Mouse (Mus musculus) forelimb bud, embryonic 11.5 days (tissue): ENCODE measurements around the gene Shkbp1.
A peak's percentile ranks its signal among the peaks of the same experiment; 100 is the strongest.

Experiments used
- DNase-seq: peaks from one replicate; pipeline ENCODE4 v3.0.0-alpha.2; 2012; ENCODE audit warnings: low read depth, low spot score

The Shkbp1 gene

GRCm38 (mm10) chr7:27311651-27312284 is 44.1 kb downstream of the Shkbp1 start:
- DNase-seq: no peak

- DNase-seq: no peak
Observed at GRCm38 (mm10) chr7:27310996-27311535, 44.8 kb downstream of the Shkbp1 start.

GRCm38 (mm10) chr7:27310306-27310705 is 45.5 kb downstream of the Shkbp1 start:
- no peak for DNase-seq

- DNase-seq: no peak
Observed at GRCm38 (mm10) chr7:27309832-27310231, 46.0 kb downstream of the Shkbp1 start.

- DNase-seq: no peak
Observed at GRCm38 (mm10) chr7:27308821-27309549, 46.8 kb downstream of the Shkbp1 start.

GRCm38 (mm10) chr7:27307551-27307950 is 48.3 kb downstream of the Shkbp1 start:
- DNase-seq: no peak

GRCm38 (mm10) chr7:27306161-27307160 is 49.4 kb downstream of the Shkbp1 start:
- DNase-seq: no peak

GRCm38 (mm10) chr7:27305091-27305730 is 50.6 kb downstream of the Shkbp1 start:
- no peak for DNase-seq

GRCm38 (mm10) chr7:27302172-27302571 is 53.6 kb downstream of the Shkbp1 start:
- peak; percentile 71 for DNase-seq

- DNase-seq: no peak
Observed at GRCm38 (mm10) chr7:27300801-27301200, 55.0 kb downstream of the Shkbp1 start.

- DNase-seq: no peak
Observed at GRCm38 (mm10) chr7:27300351-27300750, 55.5 kb downstream of the Shkbp1 start.

- DNase-seq: no peak
Observed at GRCm38 (mm10) chr7:27298816-27299215, 57.0 kb downstream of the Shkbp1 start.

GRCm38 (mm10) chr7:27298033-27298610 is 57.7 kb downstream of the Shkbp1 start:
- no peak for DNase-seq

- DNase-seq: no peak
Observed at GRCm38 (mm10) chr7:27296518-27296917, 59.3 kb downstream of the Shkbp1 start.

GRCm38 (mm10) chr7:27295956-27296355 is 59.9 kb downstream of the Shkbp1 start:
- DNase-seq: no peak
